Mouse (Mus musculus) erythroblast, embryonic 14.5 days (primary cell): ENCODE data around the gene Dnaja2.

Source experiments
- GATA1 ChIP-seq: IDR thresholded peaks from 2 replicates; pipeline ENCODE4 v1.6.1; 2012; ENCODE audit warnings: low read length, inconsistent platforms, mixed read lengths
- TAL1 ChIP-seq: IDR thresholded peaks from 3 replicates; pipeline ENCODE4 v1.6.1; 2012; ENCODE audit warnings: low read length, inconsistent platforms, mixed read lengths

- TF ChIP-seq TAL1 (no peak), GATA1 (no peak)
These were observed 22.3 kb downstream of the Dnaja2 start for GRCm38 (mm10) chr8:85532843-85533242.
